Mouse (Mus musculus) heart, embryonic 15.5 days (tissue): ENCODE results near the gene Scgb3a1. TPM values are rescaled to one million over a fixed set of nuclear protein-coding genes. Genes with fewer than 3 reads are reported as not detected.
A peak's percentile ranks its signal among the peaks of the same experiment; 100 is the strongest.

ENCODE experiments used
- ATAC-seq: fragments of 200-750 bp; cut with Nextera tagmentation; replicated peaks from 2 replicates; pipeline ENCODE4 v1.8.0; 2017; ENCODE audit warnings: low read depth, moderate TSS enrichment; ENCODE audit not compliant: insufficient number of reproducible peaks, insufficient read depth, low FRiP score
- H3K27ac ChIP-seq: fragments of 300-500 bp; sonication (generic); 2 replicates; pipeline ENCODE4 v1.5.1; 2015; ENCODE audit warnings: mild to moderate bottlenecking, inconsistent platforms
- H3K27me3 ChIP-seq: fragments of 300-500 bp; sonication (generic); 2 replicates; pipeline ENCODE4 v1.6.1; 2015; ENCODE audit warnings: inconsistent platforms
- H3K36me3 ChIP-seq: fragments of 300-500 bp; sonication (generic); 2 replicates; pipeline ENCODE4 v1.6.1; 2015; ENCODE audit warnings: mild to moderate bottlenecking, inconsistent platforms
- H3K4me1 ChIP-seq: fragments of 300-500 bp; sonication (generic); replicated peaks from 2 replicates; pipeline ENCODE4 v1.6.1; 2015; ENCODE audit warnings: inconsistent platforms
- H3K4me2 ChIP-seq: fragments of 300-500 bp; sonication (generic); 2 replicates; pipeline ENCODE4 v1.6.1; 2015; ENCODE audit warnings: inconsistent platforms, mild to moderate bottlenecking, moderate library complexity
- H3K4me3 ChIP-seq: fragments of 300-500 bp; sonication (generic); 2 replicates; pipeline ENCODE4 v1.5.1; 2015; ENCODE audit warnings: mild to moderate bottlenecking, inconsistent platforms
- H3K9ac ChIP-seq: fragments of 300-500 bp; sonication (generic); 2 replicates; pipeline ENCODE4 v1.6.1; 2015; ENCODE audit warnings: mild to moderate bottlenecking, inconsistent platforms
- H3K9me3 ChIP-seq: fragments of 300-500 bp; sonication (generic); replicated peaks from 2 replicates; pipeline ENCODE4 v1.6.1; 2016; ENCODE audit warnings: inconsistent platforms
- WGBS: fragments of 180-500 bp; shearing (Covaris S2); methylation state at CpG from one replicate; pipeline ENCODE4 v1.1.7; 2015; ENCODE audit warnings: mixed read lengths; 5-methylcytosine and 5-hydroxymethylcytosine counted together
- polyA plus RNA-seq: library from polyadenylated mRNA; unstranded; fragments of >200 nt; fragmentation: Nextera tagmentation; extraction: Ambion mirVana; gene quantifications from 2 replicates; pipeline ENCODE4 v1.2.1, GENCODE M21; 2015

The Scgb3a1 gene
- polyA plus RNA-seq, 1 experiment from 2014 or later = 0.76 TPM

DNA sequence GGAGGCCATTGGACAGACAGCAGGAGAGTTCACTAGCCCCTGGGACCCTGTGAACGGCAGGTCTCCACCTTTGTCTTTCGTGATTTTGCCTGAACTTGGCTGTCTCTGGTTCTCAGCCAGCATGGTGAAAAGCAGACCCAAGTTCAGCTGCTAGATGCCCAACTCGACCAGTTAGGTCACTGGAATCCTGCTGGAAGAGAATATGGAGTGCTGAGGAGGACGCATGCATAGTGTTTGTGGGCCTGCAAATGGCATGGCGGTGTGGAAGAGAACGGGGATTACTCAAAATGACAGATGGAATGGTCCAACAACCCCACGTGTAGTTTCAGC is 4.0 kb upstream of the Scgb3a1 start:
- Histone ChIP-seq H3K4me1 (peaks cover 24% of the 10 kb centered on the region), H3K27ac (peak overlapping the region; percentile 72), H3K27me3 (no peaks in the 10 kb centered on the region), H3K4me2 (no peak overlapping the region), H3K4me3 (no peak overlapping the region), H3K9ac (no peak overlapping the region), H3K9me3 (no peaks in the 10 kb centered on the region), H3K36me3 (no peaks in the 10 kb centered on the region)
- no peak for ATAC-seq
- 69% methylated on average over 7 of the region's 7 CpGs for WGBS

DNA sequence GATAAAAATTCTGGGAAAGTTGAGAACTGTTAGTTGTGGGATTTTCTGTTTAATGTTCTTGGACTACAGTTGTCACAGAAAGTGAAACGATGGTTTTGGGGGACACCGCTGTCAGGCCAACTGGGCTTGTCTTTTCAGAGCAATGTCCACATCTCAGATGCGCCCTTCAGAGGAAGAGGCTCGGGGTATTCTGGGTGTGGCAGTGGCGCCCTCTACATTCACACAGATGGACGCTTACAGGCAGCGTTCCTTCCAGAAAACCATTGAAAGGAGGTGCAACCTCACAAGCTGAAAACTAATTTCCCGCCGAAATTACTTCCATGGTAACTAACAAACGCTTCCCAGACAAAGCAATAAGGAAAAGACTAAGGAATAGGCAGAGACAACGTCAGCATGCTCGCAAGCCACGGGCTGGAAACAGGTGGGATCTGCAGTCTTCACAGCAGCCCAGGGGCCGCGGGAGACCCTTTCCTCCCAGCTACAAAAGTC is 1.1 kb upstream of the Scgb3a1 start:
- H3K4me1 ChIP-seq = peaks cover 24% of the 10 kb centered on the region
- H3K27ac ChIP-seq = no peak overlapping the region
- H3K9ac ChIP-seq = no peak overlapping the region
- 59% methylated on average over 15 of the region's 15 CpGs for WGBS
- H3K9me3 ChIP-seq = no peaks in the 10 kb centered on the region
- H3K27me3 ChIP-seq = no peaks in the 10 kb centered on the region
- H3K36me3 ChIP-seq = no peaks in the 10 kb centered on the region
- no peak overlapping the region for H3K4me3 ChIP-seq
- no peak for ATAC-seq
- no peak overlapping the region for H3K4me2 ChIP-seq

DNA sequence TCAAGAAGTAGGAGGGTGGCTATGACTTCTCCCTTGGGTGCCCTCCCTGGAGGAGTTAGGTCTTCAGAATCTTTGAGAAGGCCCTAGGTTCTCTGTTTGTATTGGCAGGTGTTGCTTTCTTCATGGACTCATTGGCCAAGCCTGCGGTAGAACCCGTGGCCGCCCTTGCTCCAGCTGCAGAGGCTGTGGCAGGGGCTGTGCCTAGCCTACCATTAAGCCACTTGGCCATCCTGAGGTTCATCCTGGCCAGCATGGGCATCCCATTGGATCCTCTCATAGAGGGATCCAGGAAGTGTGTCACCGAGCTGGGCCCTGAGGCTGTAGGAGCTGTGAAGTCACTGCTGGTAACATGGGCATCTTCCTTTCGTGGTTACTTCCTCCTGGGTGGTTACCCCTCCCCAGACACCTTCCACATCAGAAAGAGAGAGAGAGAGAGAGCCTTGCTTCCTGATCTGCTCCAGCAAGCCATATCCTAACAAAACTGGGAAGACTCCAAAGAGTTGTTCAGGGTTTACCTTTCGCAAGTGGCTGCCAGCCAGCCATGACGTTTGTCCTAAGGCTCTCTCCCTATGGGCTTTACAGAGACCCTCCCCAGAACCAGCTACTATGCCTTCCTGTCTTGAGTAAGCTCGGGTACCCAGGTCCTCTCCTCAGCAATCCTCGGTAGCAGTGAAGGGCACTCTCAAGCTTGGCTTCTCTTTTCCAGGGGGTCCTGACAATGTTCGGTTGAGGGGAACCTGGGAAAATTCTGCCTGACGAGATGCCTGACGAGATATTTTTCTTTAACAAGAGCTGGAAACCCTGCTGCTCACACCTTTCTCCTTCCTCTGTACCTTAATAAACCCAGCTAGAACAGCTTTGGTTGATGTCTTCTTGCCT is 1.1 kb downstream of the Scgb3a1 start:
- no peaks in the 10 kb centered on the region for H3K27me3 ChIP-seq
- no peaks in the 10 kb centered on the region for H3K9me3 ChIP-seq
- H3K4me1 ChIP-seq = peaks cover 3% of the 10 kb centered on the region; the same call in 1 of the 2 replicates
- no peak overlapping the region for H3K27ac ChIP-seq
- H3K9ac ChIP-seq = no peak overlapping the region
- WGBS = 70% methylated on average over 12 of the region's 12 CpGs
- no peak for ATAC-seq
- H3K4me2 ChIP-seq = no peak overlapping the region
- no peak overlapping the region for H3K4me3 ChIP-seq
- H3K36me3 ChIP-seq = peaks cover 8% of the 10 kb centered on the region

DNA sequence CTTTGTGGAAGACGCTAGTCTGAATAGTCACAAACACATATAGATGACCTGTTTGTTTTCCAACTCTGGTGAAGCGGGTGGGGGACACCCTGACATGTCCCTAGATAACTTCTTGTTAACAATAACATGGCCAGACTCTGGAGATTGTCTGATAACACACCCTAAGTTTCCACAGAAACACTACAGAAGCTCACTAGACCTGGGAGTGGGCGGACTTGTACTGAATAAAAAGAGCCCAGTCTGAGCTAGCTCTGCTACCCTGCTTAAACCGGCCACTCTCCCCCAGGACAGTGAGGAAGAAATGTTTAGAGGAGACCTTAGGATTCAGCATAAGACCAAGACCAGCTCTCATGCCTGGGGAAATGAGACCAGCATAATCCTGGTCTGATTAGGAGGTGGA is 2.1 kb downstream of the Scgb3a1 start:
- ATAC-seq = no peak
- Histone ChIP-seq H3K27me3 (no peaks in the 10 kb centered on the region), H3K9ac (no peak overlapping the region), H3K4me1 (no peaks in the 10 kb centered on the region), H3K4me3 (no peak overlapping the region), H3K4me2 (no peak overlapping the region), H3K36me3 (peaks cover 17% of the 10 kb centered on the region), H3K27ac (no peak overlapping the region), H3K9me3 (no peaks in the 10 kb centered on the region)
- WGBS = 65% methylated on average over 4 of the region's 4 CpGs

DNA sequence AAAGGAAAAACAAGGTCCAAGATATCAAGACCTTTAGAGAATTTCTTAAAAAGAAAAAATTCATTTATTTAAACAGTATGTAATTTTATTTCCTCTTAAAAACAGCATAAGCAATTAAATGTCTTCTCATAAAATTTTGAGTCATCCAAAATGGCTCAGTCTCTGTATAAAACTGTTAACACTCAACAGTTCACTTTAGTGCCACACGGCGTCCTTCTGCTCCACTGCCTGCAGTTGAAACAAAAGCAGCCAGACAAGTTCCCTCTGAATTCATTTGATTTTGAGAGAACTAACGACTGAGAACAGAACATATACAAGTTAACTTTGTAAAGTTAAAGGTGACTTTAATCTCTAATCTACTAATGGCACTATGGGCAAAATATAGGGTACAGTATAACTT is 10.0 kb downstream of the Scgb3a1 start:
- H3K4me2 ChIP-seq = no peak overlapping the region
- no peak overlapping the region for H3K9ac ChIP-seq
- peaks cover 58% of the 10 kb centered on the region for H3K36me3 ChIP-seq
- WGBS = 74% methylated on average over 3 of the region's 3 CpGs
- no peaks in the 10 kb centered on the region for H3K27me3 ChIP-seq
- no peaks in the 10 kb centered on the region for H3K9me3 ChIP-seq
- no peak overlapping the region for H3K27ac ChIP-seq
- H3K4me1 ChIP-seq = no peaks in the 10 kb centered on the region
- no peak for ATAC-seq
- H3K4me3 ChIP-seq = no peak overlapping the region

DNA sequence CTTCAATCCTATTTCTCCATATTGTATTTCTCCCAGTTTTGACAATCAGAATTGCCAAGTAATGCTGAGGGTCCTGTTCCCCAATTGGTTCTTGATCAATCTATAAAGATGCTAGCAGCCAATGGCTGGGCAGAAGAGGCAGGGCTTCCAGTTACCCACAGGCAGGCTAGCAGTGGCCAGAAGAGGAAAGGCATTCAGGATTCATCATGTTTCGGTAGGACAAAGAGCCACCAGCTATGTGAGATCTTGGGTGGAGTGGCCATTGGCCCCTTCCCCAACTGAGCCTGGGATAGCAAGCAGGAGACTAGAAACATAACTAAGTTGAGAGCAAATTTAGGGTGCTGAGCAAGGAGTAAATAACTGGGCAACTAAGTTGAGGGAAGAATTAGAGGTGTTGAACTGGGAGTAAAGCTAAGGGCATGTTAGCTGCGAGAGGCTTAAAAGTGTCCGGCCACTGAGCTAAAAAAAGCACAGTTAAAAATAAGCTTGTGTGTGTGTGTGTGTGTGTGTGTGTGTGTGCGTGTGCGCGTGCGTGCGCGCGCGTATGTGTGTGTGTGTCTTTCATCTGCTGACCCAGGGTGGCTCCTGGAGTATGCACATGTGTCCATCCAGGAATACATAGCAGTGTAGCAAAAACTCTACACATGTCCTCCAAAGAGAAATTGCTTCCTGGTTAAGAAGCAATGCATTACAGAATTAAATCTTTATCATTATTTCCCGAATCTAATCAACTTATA is 21.0 kb downstream of the Scgb3a1 start:
- peak; percentile 72 for ATAC-seq
- 58% methylated on average over 12 of the region's 12 CpGs for WGBS
- Histone ChIP-seq H3K27ac (peak overlapping the region; percentile 91), H3K27me3 (no peaks in the 10 kb centered on the region), H3K36me3 (peaks cover 63% of the 10 kb centered on the region), H3K9me3 (no peaks in the 10 kb centered on the region), H3K4me2 (peak overlapping the region; percentile 29), H3K4me1 (peaks cover 5% of the 10 kb centered on the region), H3K4me3 (no peak overlapping the region), H3K9ac (no peak overlapping the region)

DNA sequence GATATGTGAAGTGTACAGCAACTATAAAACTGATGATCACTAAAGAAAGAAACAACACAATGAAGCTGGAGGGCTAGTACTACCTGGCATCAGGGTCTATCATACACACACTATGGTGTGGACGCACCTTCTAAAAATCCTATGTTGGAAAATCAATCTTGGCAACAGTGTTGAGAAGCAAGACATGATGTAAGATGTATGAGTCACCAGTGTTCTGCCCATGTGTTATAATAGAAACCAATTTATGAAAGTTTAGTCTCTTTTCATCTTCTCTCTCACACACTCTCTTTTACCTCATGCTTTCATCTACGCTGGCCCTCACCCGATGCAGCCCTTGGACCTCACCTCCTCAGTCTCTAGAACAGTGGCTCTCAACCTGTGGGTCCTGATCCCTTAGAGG is 31.6 kb downstream of the Scgb3a1 start:
- no peak overlapping the region for H3K9ac ChIP-seq
- H3K36me3 ChIP-seq = peaks cover 29% of the 10 kb centered on the region
- no peaks in the 10 kb centered on the region for H3K9me3 ChIP-seq
- ATAC-seq = no peak
- 0 out of 2 replicates have a peak, but pooled peaks cover 9% of the 10 kb centered on the region for H3K4me1 ChIP-seq
- H3K27me3 ChIP-seq = no peaks in the 10 kb centered on the region
- H3K4me3 ChIP-seq = no peak overlapping the region
- no peak overlapping the region for H3K27ac ChIP-seq
- no peak overlapping the region for H3K4me2 ChIP-seq
- WGBS = 91% methylated on average over 3 of the region's 3 CpGs

DNA sequence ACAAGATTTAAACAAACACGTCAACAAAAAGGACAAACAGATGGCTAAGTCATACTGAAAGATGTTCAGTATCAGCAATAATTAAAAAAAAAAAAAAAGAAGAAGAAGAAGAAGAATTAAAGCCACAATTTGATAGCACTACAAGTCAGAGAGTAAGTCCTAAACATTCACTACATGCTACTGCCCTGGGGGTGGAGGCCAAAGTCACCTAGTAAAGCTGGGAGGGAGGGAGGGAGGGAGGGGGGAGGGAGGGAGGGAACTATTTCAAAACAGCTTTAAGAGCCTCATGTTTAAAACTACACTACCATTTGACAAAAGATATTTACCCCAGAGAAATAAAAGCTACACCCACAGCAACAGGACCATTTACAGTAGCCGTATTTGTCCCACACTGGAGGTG is 32.3 kb downstream of the Scgb3a1 start:
- H3K36me3 ChIP-seq = peaks cover 23% of the 10 kb centered on the region
- no peak overlapping the region for H3K4me3 ChIP-seq
- 97% methylated on average over 2 of the region's 2 CpGs for WGBS
- H3K9ac ChIP-seq = no peak overlapping the region
- no peak for ATAC-seq
- H3K9me3 ChIP-seq = no peaks in the 10 kb centered on the region
- no peak overlapping the region for H3K4me2 ChIP-seq
- H3K27ac ChIP-seq = no peak overlapping the region
- H3K4me1 ChIP-seq = 0 out of 2 replicates have a peak, but pooled peaks cover 5% of the 10 kb centered on the region
- no peaks in the 10 kb centered on the region for H3K27me3 ChIP-seq

DNA sequence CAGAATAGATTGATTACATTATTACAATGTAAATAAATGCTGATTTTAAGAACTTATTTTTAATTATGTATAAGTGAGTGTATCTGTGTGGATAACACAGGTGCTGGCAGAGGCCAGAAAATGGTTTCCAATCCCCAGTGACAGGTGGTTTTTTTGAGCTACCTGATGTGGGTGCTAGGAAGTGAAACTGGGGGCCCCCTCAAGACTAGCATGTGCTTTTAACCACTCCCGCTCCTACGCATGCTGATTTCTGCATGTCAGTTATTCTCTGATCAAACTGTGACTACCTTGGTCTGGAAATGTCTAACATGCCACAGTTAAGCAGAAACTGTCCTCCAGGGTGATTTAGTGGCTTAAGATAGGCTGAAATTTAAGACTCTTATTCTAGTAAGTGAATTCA is 33.1 kb downstream of the Scgb3a1 start:
- ATAC-seq = no peak
- Histone ChIP-seq H3K4me2 (no peak overlapping the region), H3K9ac (no peak overlapping the region), H3K4me1 (0 out of 2 replicates have a peak, but pooled peaks cover 4% of the 10 kb centered on the region), H3K27ac (no peak overlapping the region), H3K27me3 (no peaks in the 10 kb centered on the region), H3K36me3 (peaks cover 28% of the 10 kb centered on the region), H3K9me3 (no peaks in the 10 kb centered on the region), H3K4me3 (no peak overlapping the region)
- 71% methylated on average over 2 of the region's 2 CpGs for whole genome bisulfite sequencing

DNA sequence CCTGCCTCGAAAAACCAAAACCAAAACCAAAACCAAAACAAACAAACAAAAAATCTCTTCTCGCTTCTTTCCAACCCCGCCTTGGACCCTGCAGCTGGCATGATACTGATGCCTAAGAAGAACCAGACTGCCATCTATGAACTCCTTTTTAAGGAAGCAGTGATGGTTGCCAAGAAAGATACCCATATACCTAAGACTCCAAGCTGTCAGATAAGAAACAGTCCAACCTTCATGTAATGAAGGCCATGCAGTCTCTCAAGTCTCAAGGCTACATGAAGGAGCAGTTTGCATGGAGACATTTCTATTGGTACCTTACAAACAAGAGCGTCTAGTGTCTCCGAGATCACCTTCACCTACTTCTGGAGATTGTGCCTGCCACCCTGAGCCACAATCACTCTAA is 34.4 kb downstream of the Scgb3a1 start:
- no peak overlapping the region for H3K4me2 ChIP-seq
- H3K9me3 ChIP-seq = no peaks in the 10 kb centered on the region
- no peak overlapping the region for H3K27ac ChIP-seq
- H3K9ac ChIP-seq = no peak overlapping the region
- peaks cover 38% of the 10 kb centered on the region for H3K36me3 ChIP-seq
- ATAC-seq = no peak
- no peak overlapping the region for H3K4me3 ChIP-seq
- 0 out of 2 replicates have a peak, but pooled peaks cover 4% of the 10 kb centered on the region for H3K4me1 ChIP-seq
- 91% methylated on average over 5 of the region's 5 CpGs for WGBS
- no peaks in the 10 kb centered on the region for H3K27me3 ChIP-seq

DNA sequence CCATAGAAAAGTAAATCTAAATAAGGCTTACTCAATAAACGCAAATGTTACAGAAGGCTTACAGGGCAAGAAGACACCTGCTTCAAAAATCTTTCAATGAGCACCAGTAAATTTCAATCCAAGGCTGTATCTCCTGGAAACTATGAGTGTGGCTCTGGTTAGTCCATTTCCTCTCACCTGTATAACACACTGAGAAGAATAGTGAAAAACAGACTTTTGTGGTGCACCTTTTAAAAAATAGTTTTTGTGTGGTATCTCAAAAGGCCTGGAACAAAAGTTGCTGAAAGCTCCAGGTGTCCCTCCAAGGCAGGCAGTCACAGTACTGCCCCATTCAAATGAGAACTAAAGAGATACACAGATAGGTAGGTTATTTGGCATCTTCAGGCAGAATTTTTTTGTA is 35.7 kb downstream of the Scgb3a1 start:
- WGBS = 94% methylated on average over 1 of the region's 1 CpGs
- Histone ChIP-seq H3K27ac (no peak overlapping the region), H3K4me3 (no peak overlapping the region), H3K9me3 (no peaks in the 10 kb centered on the region), H3K36me3 (peaks cover 39% of the 10 kb centered on the region), H3K4me1 (0 out of 2 replicates have a peak, but pooled peaks cover 4% of the 10 kb centered on the region), H3K9ac (no peak overlapping the region), H3K27me3 (no peaks in the 10 kb centered on the region), H3K4me2 (no peak overlapping the region)
- no peak for ATAC-seq
